In genomic region chr7:132859042-132859958, GRCm38 (mm10) we compare ENCODE assay signal across 8 mouse cellular contexts. TPM values are rescaled to one million over a fixed set of nuclear protein-coding genes. Genes with fewer than 3 reads are reported as not detected.
DNase-seq lines count a peak whose midpoint lies in the region; ATAC-seq and TF ChIP-seq lines count a peak whose summit lies in the region.

Gene Abraxas2, plus strand, starts transcription at chr7:132859225.

- peak within 1 kb of the TSS; percentile 78 for H3K4me2 ChIP-seq in heart, embryonic 15.5 days
- H3K4me2 ChIP-seq in liver, embryonic 14.5 days (ENCODE audit: low read depth) = peak within 1 kb of the TSS; percentile 91
- peak within 1 kb of the TSS; percentile 75 for H3K4me2 ChIP-seq in neural tube, embryonic 11.5 days (ENCODE audit: low read depth)
- H3K4me2 ChIP-seq in stomach, postnatal 0 days (replicated peaks; ENCODE audit: low read depth) = peak within 1 kb of the TSS; percentile 82

- ATAC-seq in heart, embryonic 15.5 days (replicated peaks; ENCODE audit: insufficient number of reproducible peaks, insufficient read depth, low FRiP score, low read depth) = peak; percentile 89
- peak; percentile 96 for ATAC-seq in liver, embryonic 14.5 days (ENCODE audit: insufficient read depth)
- ATAC-seq in neural tube, embryonic 11.5 days (ENCODE audit: insufficient read depth, low FRiP score, low TSS enrichment) = peak; percentile 88
- peak; percentile 97 for ATAC-seq in stomach, postnatal 0 days (ENCODE audit: low FRiP score, low TSS enrichment)

- DNase-seq in CD8-positive naive resting alpha-beta T cell, adult 2 months (ENCODE audit: low read depth in 2 of 2, low spot score in 2 of 2) = peak; percentile 80 to 85
- peak; percentile 90 for DNase-seq in c-Kit-positive CD71-negative TER-119-negative erythroid progenitor cells, embryonic 14.5 days (ENCODE audit: low read depth)
- peak; percentile 88 for DNase-seq in forebrain, embryonic 10.5 days (ENCODE audit: extremely low spot score, low spot score)
- DNase-seq in kidney, postnatal 25 days = peak; percentile 95 to 96
- peak; percentile 79 to 86 (median 84) for DNase-seq in liver, embryonic 14.5 days (ENCODE audit: low read depth in 3 of 3, low spot score in 3 of 3)
- DNase-seq in neural tube, embryonic 11.5 days (ENCODE audit: low spot score) = peak; percentile 89
- peak; percentile 95 for DNase-seq in stomach, postnatal 0 days (ENCODE audit: low spot score)

- TF ChIP-seq CTCF in liver, embryonic 14.5 days (IDR thresholded peaks at IDR 0.05; ENCODE audit: low read depth) = no peak
- no peak for TF ChIP-seq CTCF in stomach, postnatal 0 days (IDR thresholded peaks at IDR 0.05; ENCODE audit: low read depth)

- TF ChIP-seq EP300 in liver, embryonic 14.5 days (IDR thresholded peaks at IDR 0.05; ENCODE audit: low read depth) = no peak
- no peak for TF ChIP-seq EP300 in stomach, postnatal 0 days (optimal IDR thresholded peaks at IDR 0.05)

- H3K9me3 ChIP-seq in forebrain, embryonic 10.5 days = no peaks in the 10 kb centered on the region
- H3K9me3 ChIP-seq in heart, embryonic 15.5 days (replicated peaks) = no peaks in the 10 kb centered on the region
- no peaks in the 10 kb centered on the region for H3K9me3 ChIP-seq in liver, embryonic 14.5 days (ENCODE audit: control insufficient read depth, low read length)
- H3K9me3 ChIP-seq in neural tube, embryonic 11.5 days (ENCODE audit: control insufficient read depth, low read length) = no peaks in the 10 kb centered on the region
- no peaks in the 10 kb centered on the region for H3K9me3 ChIP-seq in stomach, postnatal 0 days (ENCODE audit: control insufficient read depth, low read length)

- peak within 1 kb of the TSS; percentile 100 for H3K4me3 ChIP-seq in forebrain, embryonic 10.5 days
- H3K4me3 ChIP-seq in heart, embryonic 15.5 days = peak within 1 kb of the TSS; percentile 97
- H3K4me3 ChIP-seq in liver, embryonic 14.5 days (ENCODE audit: insufficient read depth in 1 of 2, low read depth in 2 of 2, low read length in 2 of 2) = peak within 1 kb of the TSS; percentile 92 to 98
- H3K4me3 ChIP-seq in neural tube, embryonic 11.5 days (ENCODE audit: low read depth, low read length) = peak within 1 kb of the TSS; percentile 82
- H3K4me3 ChIP-seq in stomach, postnatal 0 days (ENCODE audit: low read depth, low read length) = peak within 1 kb of the TSS; percentile 92

- under 1% methylated on average over 53 of the region's 53 CpGs for WGBS in forebrain, embryonic 10.5 days
- WGBS in heart, embryonic 15.5 days = under 1% methylated on average over 53 of the region's 53 CpGs
- under 1% methylated on average over 53 of the region's 53 CpGs for WGBS in liver, embryonic 14.5 days (ENCODE audit: insufficient replicate concordance)
- WGBS in neural tube, embryonic 11.5 days = 1% methylated on average over 53 of the region's 53 CpGs
- under 1% methylated on average over 53 of the region's 53 CpGs for WGBS in stomach, postnatal 0 days

- peak within 1 kb of the TSS; percentile 94 for H3K27ac ChIP-seq in forebrain, embryonic 10.5 days
- peak within 1 kb of the TSS; percentile 92 for H3K27ac ChIP-seq in heart, embryonic 15.5 days
- H3K27ac ChIP-seq in liver, embryonic 14.5 days = peak within 1 kb of the TSS; percentile 80
- H3K27ac ChIP-seq in neural tube, embryonic 11.5 days (ENCODE audit: low read depth, low read length) = peak within 1 kb of the TSS; percentile 58
- peak within 1 kb of the TSS; percentile 86 for H3K27ac ChIP-seq in stomach, postnatal 0 days (replicated peaks)

- H3K36me3 ChIP-seq in forebrain, embryonic 10.5 days (replicated peaks) = no peaks in the 10 kb centered on the region
- H3K36me3 ChIP-seq in heart, embryonic 15.5 days = 0 out of 2 replicates have a peak, but pooled peaks cover 2% of the 10 kb centered on the region
- no peaks in the 10 kb centered on the region for H3K36me3 ChIP-seq in liver, embryonic 14.5 days (replicated peaks; ENCODE audit: control insufficient read depth, insufficient read depth, low read depth)
- H3K36me3 ChIP-seq in neural tube, embryonic 11.5 days (ENCODE audit: control insufficient read depth, insufficient read depth, low read length) = no peaks in the 10 kb centered on the region
- no peaks in the 10 kb centered on the region for H3K36me3 ChIP-seq in stomach, postnatal 0 days (ENCODE audit: control insufficient read depth, insufficient read depth, low read length)

- no peaks in the 10 kb centered on the region for H3K27me3 ChIP-seq in forebrain, embryonic 10.5 days (ENCODE audit: poor library complexity, severe bottlenecking)
- H3K27me3 ChIP-seq in heart, embryonic 15.5 days = no peaks in the 10 kb centered on the region
- H3K27me3 ChIP-seq in liver, embryonic 14.5 days (ENCODE audit: control insufficient read depth, insufficient read depth, low read length) = no peaks in the 10 kb centered on the region
- H3K27me3 ChIP-seq in neural tube, embryonic 11.5 days (ENCODE audit: control insufficient read depth, insufficient read depth, low read length) = no peaks in the 10 kb centered on the region
- H3K27me3 ChIP-seq in stomach, postnatal 0 days (ENCODE audit: control insufficient read depth, insufficient read depth, low read length) = no peaks in the 10 kb centered on the region

- H3K4me1 ChIP-seq in forebrain, embryonic 10.5 days = peaks cover 17% of the 10 kb centered on the region
- H3K4me1 ChIP-seq in heart, embryonic 15.5 days (replicated peaks) = peaks cover 16% of the 10 kb centered on the region
- peaks cover 3 to 10% of the 10 kb centered on the region in 2 experiments for H3K4me1 ChIP-seq in liver, embryonic 14.5 days (replicated peaks; ENCODE audit: control insufficient read depth in 2 of 2, insufficient read depth in 2 of 2, low read length in 1 of 2)
- peaks cover 7% of the 10 kb centered on the region for H3K4me1 ChIP-seq in neural tube, embryonic 11.5 days (ENCODE audit: control insufficient read depth, insufficient read depth, low read length)
- no peaks in the 10 kb centered on the region for H3K4me1 ChIP-seq in stomach, postnatal 0 days (replicated peaks; ENCODE audit: control insufficient read depth, insufficient read depth)

- peak within 1 kb of the TSS; percentile 93 for H3K9ac ChIP-seq in heart, embryonic 15.5 days
- peak within 1 kb of the TSS; percentile 91 for H3K9ac ChIP-seq in liver, embryonic 14.5 days (replicated peaks)
- H3K9ac ChIP-seq in neural tube, embryonic 11.5 days (ENCODE audit: low read length) = peak within 1 kb of the TSS; percentile 76
- H3K9ac ChIP-seq in stomach, postnatal 0 days (ENCODE audit: low read length) = peak within 1 kb of the TSS; percentile 92

RNA-seq across cellular contexts. Expression of gene Abraxas2, which starts in this region (rescaled TPM):
- polyA plus RNA-seq in forebrain, embryonic 10.5 days (2016; fragmentation: Nextera tagmentation; extraction: Ambion mirVana) = 32.9 and 33.9 TPM in 2 replicates
- polyA plus RNA-seq in heart, embryonic 15.5 days (2015; fragmentation: Nextera tagmentation; extraction: Ambion mirVana) = 25.1 and 28.7 TPM in 2 replicates
- polyA plus RNA-seq in liver, embryonic 14.5 days (2012; rRNA removed) = 5.0 and 7.4 TPM in 2 replicates
- polyA plus RNA-seq in liver, embryonic 14.5 days (2014; fragmentation: Nextera tagmentation; extraction: Ambion mirVana) = 10.7 and 11.7 TPM in 2 replicates
- polyA plus RNA-seq in neural tube, embryonic 11.5 days (2014; fragmentation: Nextera tagmentation; extraction: Ambion mirVana) = 38.0 and 41.4 TPM in 2 replicates
- 18.7 and 20.2 TPM in 2 replicates for polyA plus RNA-seq in stomach, postnatal 0 days (2015; fragmentation: Nextera tagmentation; extraction: Ambion mirVana)

Comparison
In these comparisons a context has a peak if more than half of its experiments do, and no peak if none do; other contexts are left out.
1. Peak in every context shown above with its lines: DNase-seq, ATAC-seq, H3K4me3 ChIP-seq and H3K27ac ChIP-seq.